Mouse (Mus musculus): ENCODE data around the gene Ermp1.

Gene Ermp1

DNA sequence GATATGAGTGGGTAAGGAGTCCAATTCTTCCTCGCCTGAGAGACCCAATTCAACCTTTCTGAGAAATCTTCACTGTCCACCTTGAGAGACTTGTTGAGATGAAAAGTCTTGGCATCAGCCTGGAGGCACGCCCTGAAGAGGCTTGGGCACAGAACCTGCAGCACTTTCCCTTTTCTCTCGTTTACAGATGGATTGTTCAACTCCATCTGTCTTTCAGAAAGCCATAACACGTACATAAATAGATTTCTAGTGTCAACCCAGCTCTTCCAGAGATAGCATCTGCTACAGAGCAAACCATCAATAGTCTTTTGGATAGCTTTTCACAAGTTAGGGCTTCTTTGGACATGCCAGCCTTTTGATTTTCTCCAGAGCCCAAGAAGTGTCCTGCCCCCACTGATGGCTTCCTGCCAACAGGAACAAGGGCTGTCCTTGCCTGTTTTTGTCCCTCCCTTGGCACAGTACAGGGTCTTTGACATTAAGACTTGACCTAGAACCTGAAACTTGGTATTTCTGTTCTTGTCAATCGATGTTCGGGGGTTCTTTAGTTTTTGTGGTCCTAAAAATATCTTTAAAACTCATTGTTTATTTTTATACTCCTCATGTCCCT lies 13.9 kb upstream of the Ermp1 start:
- in situ Hi-C loops (cut with MboI): no loop called here

DNA sequence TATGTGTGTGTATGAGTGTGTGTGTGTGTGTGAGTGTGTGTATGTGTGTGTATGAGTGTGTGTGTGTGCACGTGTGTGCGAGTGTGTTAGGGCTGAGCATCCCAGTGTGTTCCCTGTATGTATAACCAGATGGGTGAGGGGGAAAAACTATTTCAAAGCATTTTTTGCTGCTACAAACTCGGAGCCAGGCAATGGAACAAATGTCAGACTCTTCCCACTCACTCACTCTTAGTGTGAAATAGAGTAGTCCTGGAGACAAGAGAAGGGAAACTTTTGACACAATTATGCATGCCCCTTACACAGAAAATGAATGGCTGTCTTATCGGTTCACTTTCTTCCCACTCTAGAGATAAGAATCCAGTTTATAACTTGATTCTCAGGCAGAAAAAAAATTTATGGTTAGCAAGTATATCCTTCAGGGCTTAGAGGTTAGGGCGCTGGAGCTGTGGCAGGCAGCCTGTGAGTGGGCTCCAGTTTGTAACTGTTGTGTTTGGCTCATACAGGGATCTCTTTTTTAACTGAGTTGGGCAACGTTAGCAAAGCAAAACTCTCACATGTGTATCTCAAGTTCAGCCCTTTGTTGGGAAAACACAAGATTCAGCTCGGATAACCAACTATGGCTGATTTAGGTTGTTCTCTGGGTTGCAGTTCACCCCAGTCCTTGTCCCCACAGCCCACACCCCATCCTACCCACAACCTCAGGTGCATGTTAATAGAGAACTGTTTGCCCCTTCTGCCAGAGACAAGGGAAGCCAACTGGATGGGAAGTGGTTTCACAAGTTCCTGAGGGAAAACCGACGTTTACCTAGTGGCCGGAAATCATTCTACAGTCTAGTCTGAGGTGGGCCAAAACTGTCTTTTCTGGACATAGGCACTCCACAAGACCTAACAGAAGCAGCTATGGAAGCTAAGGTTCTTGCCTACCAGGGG lies 12.9 kb upstream of the Ermp1 start:
- in situ Hi-C loops (cut with MboI): no loop called here

DNA sequence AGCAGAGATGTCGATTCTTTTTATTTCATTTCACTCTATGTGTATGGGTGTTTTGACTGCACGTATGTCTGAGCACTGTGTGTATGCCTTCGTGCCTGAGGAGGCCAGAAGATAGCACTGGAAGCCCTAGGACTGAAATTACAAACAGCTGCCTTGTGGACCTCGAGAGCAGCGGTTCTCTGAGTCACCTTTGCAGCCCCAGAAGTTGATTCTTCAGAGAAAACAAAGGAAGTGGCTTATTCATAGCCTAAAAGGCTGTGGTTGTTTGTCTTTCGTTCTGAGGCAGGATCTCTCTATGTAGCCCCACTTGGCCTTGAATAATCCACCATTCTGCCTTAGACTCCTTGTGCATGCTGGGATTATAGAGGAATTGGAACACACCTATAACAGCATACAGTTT lies 11.5 kb upstream of the Ermp1 start:
- in situ Hi-C loops (cut with MboI): no loop called here

DNA sequence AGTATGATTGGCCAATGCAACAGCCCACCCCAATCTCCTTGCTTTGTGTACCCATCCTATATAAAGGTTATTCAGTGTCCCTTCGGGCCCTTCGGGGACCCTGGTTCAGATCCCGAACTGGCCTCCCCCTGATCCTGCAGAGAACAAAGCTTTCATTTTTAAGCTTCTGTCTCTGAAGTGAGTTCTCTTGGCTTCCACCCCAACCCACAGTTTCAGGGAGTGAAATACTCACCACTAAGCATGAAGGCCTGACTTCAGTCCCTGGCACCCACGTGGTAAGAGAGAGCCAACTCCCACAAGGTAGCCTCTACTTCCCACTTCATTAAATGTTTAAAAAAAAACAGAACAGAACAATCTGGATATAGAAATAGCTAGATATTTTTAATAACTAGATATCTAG lies 10.6 kb upstream of the Ermp1 start:
- in situ Hi-C loops (cut with MboI): no loop called here

DNA sequence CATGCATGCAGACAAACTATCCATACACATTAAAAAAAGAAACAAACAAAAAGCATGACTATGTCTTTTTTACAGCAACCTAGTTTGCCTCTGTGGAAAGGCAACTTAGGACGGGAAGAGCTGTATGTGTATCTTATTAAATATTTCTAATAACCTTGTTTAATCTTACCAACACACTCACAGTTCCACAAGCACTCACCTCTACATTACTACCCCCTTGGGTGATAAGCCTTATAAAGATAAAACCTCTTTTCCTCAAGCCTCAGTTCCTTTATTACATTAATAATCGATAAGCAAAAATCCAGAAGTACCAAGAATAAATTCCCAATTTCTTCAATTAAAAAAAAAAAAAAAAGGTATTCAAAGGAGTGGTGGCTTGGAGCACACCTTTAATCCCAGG lies 9.3 kb upstream of the Ermp1 start:
- in situ Hi-C loops (cut with MboI): no loop called here

DNA sequence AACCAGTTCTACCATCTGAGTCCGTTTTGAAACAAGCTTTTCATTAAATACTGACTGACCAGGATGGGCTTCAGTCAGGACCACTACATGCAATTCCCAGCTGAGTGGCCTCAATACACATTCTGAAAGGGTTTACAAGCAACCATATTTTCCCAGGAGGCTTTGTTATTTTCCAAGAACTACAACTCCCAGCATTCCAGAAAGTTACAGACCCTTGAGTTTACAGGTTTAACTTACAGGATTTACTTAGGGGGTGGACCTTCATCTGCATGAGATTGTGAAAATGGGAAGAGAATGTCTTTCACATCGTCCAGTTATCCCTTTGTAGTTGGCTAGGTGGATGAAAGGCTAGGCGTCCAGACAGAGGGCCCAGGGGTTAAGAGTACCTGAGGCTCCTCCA lies 8.8 kb upstream of the Ermp1 start:
- in situ Hi-C loops (cut with MboI): no loop called here

DNA sequence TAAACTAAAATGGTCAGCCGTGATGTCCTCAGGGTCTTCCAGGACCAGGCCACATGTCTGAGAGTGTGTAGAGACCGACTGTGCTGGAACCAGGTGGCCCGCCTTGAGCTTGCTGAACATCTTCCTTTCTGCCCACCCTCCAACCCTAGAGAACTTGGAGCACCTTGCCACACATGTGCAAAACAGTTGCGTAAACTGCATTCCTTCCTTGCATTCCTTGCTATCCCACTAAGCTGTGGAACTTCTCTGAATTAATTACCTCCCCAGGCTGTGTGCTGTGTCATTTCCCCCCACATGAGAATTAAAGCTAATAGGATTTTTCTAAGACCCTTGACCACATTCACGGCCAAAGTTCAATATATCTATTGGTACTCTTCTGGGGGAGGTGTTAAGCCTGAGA lies 8.4 kb upstream of the Ermp1 start:
- in situ Hi-C loops (cut with MboI): no loop called here

DNA sequence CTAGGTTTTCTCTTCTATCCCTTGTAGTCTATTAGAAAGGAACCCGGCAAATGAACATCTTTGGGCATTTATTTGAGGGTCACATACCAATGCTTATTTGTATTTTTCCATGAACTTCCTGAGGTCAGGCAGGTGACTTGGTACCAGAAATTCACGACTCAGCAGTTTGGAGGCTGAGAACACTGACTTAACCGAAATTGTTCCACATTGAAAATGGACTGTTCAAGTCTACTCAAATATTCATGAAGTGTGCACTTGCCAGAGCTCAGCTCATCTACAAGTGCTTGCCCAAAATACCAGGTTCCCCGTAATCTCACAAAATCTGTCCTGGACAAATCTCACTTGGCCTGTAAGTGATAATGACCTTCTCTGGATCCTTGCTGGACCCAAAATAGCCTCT lies 7.8 kb upstream of the Ermp1 start:
- in situ Hi-C loops (cut with MboI): no loop called here

DNA sequence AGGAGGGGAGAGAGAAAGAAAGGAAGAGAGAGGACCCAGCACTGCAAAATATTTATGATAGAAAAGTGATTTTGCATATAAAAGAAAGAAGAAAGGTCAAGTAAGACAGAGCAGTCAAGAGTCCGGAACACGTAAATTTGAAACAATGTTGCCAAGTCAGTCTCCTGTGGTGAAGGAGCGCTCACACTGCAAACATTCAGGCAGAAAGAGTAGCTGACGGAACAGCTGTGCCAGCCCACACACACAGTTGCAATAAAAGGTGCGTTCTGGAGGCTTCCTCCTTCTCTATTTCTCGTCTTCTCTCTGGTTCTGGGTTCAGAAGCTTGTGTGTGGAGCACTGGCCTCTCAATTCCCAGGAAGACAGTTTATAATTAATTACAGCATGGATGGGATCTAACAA lies 6.9 kb upstream of the Ermp1 start:
- in situ Hi-C loops (cut with MboI): no loop called here

DNA sequence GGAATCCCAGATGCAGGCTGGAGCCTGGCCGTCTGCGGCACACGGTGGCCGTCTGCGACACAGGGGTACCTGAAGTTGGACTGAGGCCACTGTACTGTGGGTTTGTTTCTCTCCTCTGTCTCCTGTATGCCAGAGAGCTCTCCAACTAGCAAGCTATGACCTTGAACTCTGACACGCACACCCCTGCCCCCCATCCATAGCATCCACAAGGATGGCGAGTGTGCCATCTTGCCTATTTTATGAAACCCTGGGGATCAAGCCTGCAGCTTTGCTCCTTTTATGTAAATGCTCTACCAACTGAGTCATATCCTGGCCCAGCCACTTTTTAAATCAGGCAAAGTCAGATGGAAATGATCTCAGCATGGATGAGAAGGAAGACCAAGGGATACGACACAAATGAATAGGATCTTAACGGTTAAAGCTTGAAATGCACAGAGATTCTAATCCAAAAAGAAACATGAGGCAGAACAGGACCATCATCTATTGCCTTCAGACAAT lies 5.6 kb upstream of the Ermp1 start:
- in situ Hi-C loops (cut with MboI): no loop called here

DNA sequence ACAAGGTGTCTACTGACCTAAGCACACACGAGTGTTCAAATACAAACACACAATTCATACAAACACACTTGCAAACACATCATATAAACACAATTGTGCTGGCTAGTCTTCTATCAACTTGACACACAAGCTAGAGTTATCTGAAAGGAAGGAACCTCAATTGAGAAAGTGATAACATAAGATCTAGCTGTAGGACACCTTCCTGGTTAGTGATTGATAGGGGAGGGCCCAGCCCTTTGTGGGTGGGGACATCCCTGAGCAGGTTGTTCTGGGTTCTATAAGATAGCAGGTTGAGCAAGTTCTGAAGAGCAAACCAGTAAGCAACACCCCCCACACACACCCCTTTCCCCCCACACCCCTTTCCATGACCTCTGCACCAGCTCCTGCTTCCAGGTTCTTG lies 1.5 kb upstream of the Ermp1 start:
- in situ Hi-C loops (cut with MboI): no loop called here

DNA sequence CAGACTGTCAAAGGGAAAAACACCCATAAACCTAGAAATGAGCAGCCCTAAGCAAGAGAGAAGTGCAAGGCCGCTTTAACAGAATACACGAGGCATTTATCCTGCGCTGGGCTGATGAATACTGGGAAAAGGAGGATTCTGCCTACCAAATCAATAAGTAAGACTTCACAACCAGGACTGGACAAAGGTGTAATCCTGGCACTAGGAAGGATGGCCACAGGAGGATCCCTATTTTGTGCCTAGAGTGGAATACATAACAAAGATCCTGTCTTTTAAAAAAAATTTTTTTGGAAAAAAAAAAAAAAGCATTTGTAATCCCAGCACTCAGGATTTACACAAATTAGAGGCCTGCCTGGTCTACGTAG lies 317 bp upstream of the Ermp1 start:
- in situ Hi-C loops (cut with MboI): no loop called here

DNA sequence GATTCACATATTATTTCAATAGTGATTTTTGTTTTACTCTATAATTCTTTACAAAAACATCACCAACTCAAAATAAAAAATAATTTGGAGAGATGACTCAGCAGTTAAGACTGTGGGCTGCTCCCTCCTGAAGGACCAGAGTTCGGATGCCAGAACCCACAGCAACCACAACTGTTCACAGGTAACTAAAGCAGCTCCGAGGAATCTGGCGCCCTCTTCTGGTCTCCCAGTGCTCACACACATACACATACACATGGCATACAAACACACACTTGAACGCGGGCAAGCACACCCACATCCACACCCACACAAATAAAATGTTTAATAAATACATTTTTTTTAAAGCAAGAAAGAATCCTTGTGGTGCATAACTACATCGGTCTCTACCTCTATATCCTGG lies 3.5 kb downstream of the Ermp1 start:
- in situ Hi-C loops (cut with MboI): no loop called here

DNA sequence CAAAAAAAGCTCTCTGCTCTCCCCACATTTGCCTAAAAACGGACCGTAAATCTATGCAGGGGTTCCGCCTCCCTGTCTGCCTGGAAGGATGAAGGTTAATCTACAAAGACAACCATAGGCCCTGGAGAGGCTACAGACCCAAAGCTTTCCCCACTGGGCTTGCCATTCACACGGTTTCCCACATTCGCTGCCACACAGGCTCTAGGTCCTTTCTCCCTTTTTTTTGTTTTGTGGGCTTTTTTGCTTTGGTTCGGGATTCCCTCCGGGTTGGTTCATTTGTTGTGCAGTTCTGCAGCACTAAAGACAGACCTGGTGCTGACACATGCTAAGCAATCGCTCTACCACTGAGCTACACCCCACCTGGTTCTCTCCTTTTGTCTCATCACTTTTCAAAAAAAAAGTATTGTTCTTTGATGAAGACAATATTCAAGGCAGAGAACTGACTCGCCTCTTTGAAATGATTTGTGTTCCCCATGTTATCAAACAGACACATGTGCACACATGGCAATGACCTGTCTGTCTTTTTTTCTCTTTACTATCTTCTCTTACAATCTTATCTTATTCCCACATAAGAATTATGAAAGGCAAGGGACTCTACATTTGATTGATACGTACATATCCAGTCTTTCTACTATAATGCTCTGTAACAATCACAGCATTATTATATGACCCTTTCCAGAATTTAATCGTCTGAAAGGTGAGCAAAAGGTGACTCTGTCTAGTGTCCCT lies 4.9 kb downstream of the Ermp1 start:
- in situ Hi-C loops (cut with MboI): no loop called here

DNA sequence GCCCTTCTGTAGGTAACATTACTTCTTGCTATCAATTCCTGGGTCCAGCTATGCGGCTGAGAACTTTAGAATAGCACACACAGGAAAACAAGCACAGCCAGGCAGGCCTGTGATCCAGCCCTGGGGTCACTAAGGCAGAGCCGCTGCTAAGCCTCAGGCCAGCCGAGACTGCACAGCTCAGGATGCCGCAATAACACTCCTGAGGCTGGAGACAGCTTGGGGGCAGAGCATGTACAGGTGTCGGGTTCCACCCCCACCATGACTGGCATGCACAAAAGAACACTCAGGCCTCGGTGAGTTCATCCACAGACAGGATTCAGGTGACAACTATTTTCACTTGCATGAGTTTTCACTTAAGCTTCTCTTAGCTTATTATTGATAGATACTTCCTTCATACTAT lies 6.0 kb downstream of the Ermp1 start:
- in situ Hi-C loops (cut with MboI): no loop called here

DNA sequence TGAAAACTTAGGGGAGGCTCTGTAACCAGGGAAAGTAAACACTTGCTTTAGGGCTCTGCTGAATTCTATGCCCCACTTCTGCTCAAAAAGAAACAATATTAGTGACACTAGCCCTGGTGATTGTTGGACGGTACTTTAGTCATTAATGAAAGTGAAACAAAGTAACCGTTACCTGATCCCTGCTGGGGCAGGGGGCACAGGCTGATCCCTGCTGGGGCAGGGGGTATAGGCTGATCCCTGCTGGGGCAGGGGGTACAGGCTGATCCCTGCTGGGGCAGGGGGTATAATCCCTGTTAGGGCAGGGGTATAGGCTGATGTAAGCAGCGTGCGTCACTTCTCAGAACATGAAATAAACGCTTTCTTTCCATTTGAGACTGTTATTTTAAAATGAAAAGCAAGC lies 6.7 kb downstream of the Ermp1 start:
- in situ Hi-C loops (cut with MboI): no loop called here

DNA sequence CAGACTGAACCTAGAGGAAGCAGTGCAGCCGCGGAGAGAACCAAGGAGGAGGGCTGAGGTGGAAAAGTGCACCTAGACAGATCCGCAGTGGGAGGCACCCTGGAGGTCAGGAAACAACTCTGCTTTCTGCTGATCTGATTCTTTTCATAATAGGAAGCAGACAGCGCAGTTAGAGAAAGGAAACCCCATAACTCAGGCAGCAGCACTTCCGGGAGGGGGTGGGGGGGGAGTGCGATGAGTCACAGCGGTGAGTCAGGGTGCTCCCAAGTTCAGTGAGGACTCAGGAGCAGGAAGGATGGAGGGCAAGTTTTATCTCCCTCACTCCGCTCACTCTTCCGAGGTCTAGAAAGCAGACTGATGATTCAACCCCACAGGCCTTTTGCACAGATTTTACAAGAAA lies 7.2 kb downstream of the Ermp1 start:
- in situ Hi-C loops (cut with MboI): no loop called here

DNA sequence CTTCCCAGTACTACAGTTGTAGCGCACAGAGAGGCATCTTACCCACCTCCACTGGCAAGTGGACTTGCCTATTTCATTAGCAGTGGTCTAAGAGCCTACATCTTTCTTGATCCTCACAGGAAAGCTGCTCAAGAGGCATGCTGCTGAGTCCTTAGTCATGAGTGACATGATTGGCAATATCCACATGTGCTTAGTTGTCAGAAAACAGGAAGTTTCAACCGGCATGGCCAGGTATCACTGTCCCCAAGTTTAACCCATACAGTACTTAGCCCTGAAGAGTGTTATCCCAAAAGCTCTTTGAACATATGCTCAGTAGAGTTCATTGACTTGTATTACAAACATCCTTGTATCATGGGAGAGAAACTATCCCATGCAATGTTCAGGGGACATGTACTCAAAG lies 36.1 kb downstream of the Ermp1 start:
- in situ Hi-C loops (cut with MboI): no loop called here

DNA sequence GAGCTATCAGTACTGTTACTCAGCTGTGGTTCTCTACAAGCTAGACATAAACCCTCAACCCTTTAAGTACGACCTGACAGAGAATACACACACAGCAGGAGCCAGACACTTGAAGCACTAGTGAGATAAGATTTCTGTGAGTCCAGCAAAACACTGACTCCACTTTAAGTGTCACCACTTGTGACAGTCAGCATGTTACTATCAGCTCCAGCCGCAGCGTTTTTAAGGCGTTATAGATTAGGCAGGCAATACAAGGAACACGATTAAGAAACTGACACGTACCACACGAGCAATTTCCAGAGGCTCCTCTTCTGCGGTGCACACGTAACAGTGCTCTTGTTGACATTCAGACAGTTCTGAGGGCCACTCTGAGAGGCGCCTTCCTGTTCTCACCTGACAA lies 37.3 kb downstream of the Ermp1 start:
- in situ Hi-C loops (cut with MboI): no loop called here

DNA sequence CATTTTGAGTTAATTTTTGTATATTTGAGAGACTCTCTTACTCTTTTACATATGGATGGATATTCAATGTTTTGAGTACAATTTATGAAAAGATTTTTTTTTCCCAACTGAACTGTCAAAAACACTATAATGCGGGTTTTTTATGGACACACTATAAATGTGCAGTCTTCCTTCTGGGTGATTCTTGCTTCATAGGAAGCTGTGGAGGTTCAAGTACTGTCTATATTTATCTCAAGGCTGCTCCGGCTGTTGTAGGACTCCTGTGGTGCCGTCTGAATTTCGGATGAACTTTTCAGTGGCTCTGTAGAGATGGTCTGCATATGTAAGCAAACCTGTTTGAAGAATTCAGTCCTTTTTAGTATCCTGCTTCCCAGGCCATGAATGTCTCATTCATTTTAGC lies 40.0 kb downstream of the Ermp1 start:
- in situ Hi-C loops (cut with MboI): no loop called here

DNA sequence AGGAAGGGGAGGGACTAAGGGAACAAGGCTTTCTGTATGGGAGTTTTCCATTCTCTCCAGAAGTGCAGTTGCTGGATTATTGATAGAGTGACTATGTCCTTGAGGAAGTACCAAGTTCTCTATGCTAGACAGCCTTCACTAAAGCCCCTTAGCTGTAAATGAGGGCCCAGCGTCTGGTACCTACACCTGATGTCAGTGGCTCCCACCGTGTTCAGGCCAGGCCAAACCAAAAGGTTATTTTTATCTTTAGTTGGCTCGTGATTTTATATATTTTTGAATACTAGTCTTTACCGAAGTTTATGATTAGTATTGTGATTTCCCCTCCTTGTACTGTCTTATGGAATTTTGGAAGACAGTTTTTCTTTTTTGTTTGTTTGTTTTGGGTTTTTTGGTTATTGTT lies 40.7 kb downstream of the Ermp1 start:
- in situ Hi-C loops (cut with MboI): no loop called here

DNA sequence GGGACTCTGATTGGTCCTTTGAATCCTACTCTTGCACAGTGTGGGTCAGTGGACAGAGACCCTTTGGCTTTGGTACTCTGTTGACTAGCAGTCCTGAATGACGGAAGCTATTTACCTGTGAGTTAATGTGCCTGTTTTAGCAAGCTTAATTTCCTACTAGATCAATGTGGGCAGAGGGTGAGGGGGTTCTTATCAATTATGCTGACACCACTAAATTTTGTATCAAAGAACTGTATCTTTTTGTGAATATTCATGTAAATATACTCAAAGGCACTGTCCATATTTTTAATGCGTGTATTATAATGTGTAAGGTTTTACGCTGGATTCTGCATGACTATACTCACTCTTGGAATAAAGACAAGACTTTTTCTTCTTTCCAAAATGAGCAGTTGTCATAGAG lies 43.6 kb downstream of the Ermp1 start:
- in situ Hi-C loops (cut with MboI): no loop called here
